Mouse (Mus musculus): ENCODE results near the gene Piezo1.

DNA sequence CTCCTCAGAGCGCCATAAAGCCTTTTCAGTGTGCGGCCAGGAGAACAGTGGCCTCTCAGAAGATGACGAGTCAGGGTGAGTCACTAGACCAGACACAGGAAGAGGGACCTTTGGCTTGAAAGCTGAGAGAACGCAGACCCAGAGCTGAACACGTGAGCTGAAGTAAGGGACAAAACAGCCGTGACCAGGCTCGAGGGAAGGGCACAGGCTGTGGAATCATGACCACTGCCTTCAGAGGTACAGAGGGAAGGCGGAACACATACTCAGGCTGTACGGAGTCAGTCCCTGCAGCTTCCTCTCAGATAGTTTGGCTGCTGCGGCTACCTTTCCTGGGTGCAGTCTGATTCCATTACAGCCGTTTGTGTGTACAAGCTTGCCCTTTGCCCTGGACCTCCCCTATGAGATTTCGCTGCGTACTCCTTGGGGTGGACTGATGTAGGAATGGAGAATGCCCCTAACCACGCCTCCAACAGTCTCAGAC is 34.3 kb upstream of the Piezo1 start:
- TF ChIP-seq EP300 (optimal IDR thresholded peaks at IDR 0.05) (no peak), CTCF (IDR thresholded peaks at IDR 0.05; ENCODE audit: low read depth) (no peak)
